Mouse (Mus musculus) MEL (cell line): ENCODE results near the gene Rpl6. TPM values are rescaled to one million over a fixed set of nuclear protein-coding genes. Genes with fewer than 3 reads are reported as not detected.

Source experiments
- DNase-seq: peaks from one replicate; pipeline ENCODE4 v3.0.0; 2011; ENCODE audit warnings: low read depth, low spot score
- H3K27ac ChIP-seq: 2 replicates; pipeline ENCODE4 v1.5.1; 2012; ENCODE audit warnings: low read depth, mild to moderate bottlenecking, control low read depth, low read length, moderate library complexity; ENCODE audit not compliant: control insufficient read depth
- H3K27me3 ChIP-seq, 2 experiments: fragments of 150-350 bp in 1 of 2; sonication (generic) in 1 of 2; 2 replicates each; pipeline ENCODE4 v1.6.1; 2012; ENCODE audit warnings: low read length in 2 of 2, mild to moderate bottlenecking in 2 of 2, improper control_type of control experiment in 1 of 2, moderate library complexity in 1 of 2; ENCODE audit not compliant: insufficient read depth in 2 of 2, control insufficient read depth in 1 of 2
- H3K36me3 ChIP-seq, 2 experiments: 2 replicates each; pipeline ENCODE4 v1.6.1; 2012 to 2014; ENCODE audit warnings: low read length in 2 of 2, improper control_type of control experiment in 1 of 2, inconsistent platforms in 1 of 2, mild to moderate bottlenecking in 1 of 2; ENCODE audit not compliant: insufficient read depth in 2 of 2, control insufficient read depth in 1 of 2
- H3K4me1 ChIP-seq, 2 experiments: fragments of 150-350 bp in 1 of 2; sonication (generic) in 1 of 2; 2 replicates each; pipeline ENCODE4 v1.6.1; 2012; ENCODE audit warnings: low read length in 2 of 2, improper control_type of control experiment in 1 of 2, mild to moderate bottlenecking in 1 of 2; ENCODE audit not compliant: insufficient read depth in 2 of 2, control insufficient read depth in 1 of 2
- H3K4me3 ChIP-seq, 2 experiments: fragments of 150-350 bp in 1 of 2; sonication (generic) in 1 of 2; 2 replicates each; pipeline ENCODE4 v1.5.1; 2012; ENCODE audit warnings: low read depth in 2 of 2, low read length in 2 of 2, mild to moderate bottlenecking in 2 of 2, moderate library complexity in 2 of 2, control low read depth in 1 of 2, improper control_type of control experiment in 1 of 2; ENCODE audit not compliant: control insufficient read depth in 1 of 2, insufficient read depth in 1 of 2
- H3K79me2 ChIP-seq: 2 replicates; pipeline ENCODE4 v1.6.1; 2012; ENCODE audit warnings: mild to moderate bottlenecking, low read length, moderate library complexity; ENCODE audit not compliant: control insufficient read depth, poor library complexity, insufficient read depth
- H3K9ac ChIP-seq: 2 replicates; pipeline ENCODE4 v1.6.1; 2012; ENCODE audit warnings: low read depth, mild to moderate bottlenecking, control low read depth, low read length, moderate library complexity; ENCODE audit not compliant: control insufficient read depth, poor library complexity, severe bottlenecking
- H3K9me3 ChIP-seq: fragments of 150-350 bp; sonication (generic); replicated peaks from 2 replicates; pipeline ENCODE4 v1.6.1; 2012; ENCODE audit warnings: mild to moderate bottlenecking, low read length, improper control_type of control experiment, moderate library complexity; ENCODE audit not compliant: insufficient read depth
- BHLHE40 ChIP-seq: IDR thresholded peaks from 2 replicates; pipeline ENCODE4 v1.6.1; 2012; ENCODE audit warnings: low read depth, mild to moderate bottlenecking, inconsistent platforms, low read length, improper control_type of control experiment, borderline replicate concordance
- CHD2 ChIP-seq: IDR thresholded peaks from 2 replicates; pipeline ENCODE4 v1.6.1; 2011; ENCODE audit warnings: low read length, improper control_type of control experiment
- ETS1 ChIP-seq: IDR thresholded peaks from 2 replicates; pipeline ENCODE4 v1.6.1; 2012; ENCODE audit warnings: low read depth, mild to moderate bottlenecking, inconsistent platforms, low read length, improper control_type of control experiment, moderate library complexity
- GATA1 ChIP-seq: IDR thresholded peaks from 2 replicates; pipeline ENCODE4 v1.6.1; 2011; ENCODE audit warnings: low read depth, low read length, improper control_type of control experiment
- MAX ChIP-seq: IDR thresholded peaks from 2 replicates; pipeline ENCODE4 v1.6.1; 2011; ENCODE audit warnings: low read length, improper control_type of control experiment
- MAZ ChIP-seq: IDR thresholded peaks from 2 replicates; pipeline ENCODE4 v1.6.1; 2012; ENCODE audit warnings: low read depth, mild to moderate bottlenecking, inconsistent platforms, low read length, improper control_type of control experiment
- MXI1 ChIP-seq: IDR thresholded peaks from 2 replicates; pipeline ENCODE4 v1.6.1; 2011; ENCODE audit warnings: mild to moderate bottlenecking, low read depth, low read length, improper control_type of control experiment
- MYB ChIP-seq: IDR thresholded peaks from 2 replicates; pipeline ENCODE4 v1.6.1; 2011; ENCODE audit warnings: mild to moderate bottlenecking, low read depth, low read length, improper control_type of control experiment
- POLR2A ChIP-seq, 2 experiments: IDR thresholded peaks; 2 replicates each; pipeline ENCODE4 v1.6.1; 2011 to 2012; ENCODE audit warnings: low read length in 2 of 2, mild to moderate bottlenecking in 2 of 2, control low read depth in 1 of 2, improper control_type of control experiment in 1 of 2, low read depth in 1 of 2, moderate library complexity in 1 of 2; ENCODE audit not compliant: control insufficient read depth in 1 of 2, insufficient read depth in 1 of 2, poor library complexity in 1 of 2
- RCOR1 ChIP-seq: IDR thresholded peaks from 2 replicates; pipeline ENCODE4 v1.6.1; 2012; ENCODE audit warnings: low read depth, mild to moderate bottlenecking, inconsistent platforms, low read length, improper control_type of control experiment
- SIN3A ChIP-seq: IDR thresholded peaks from 2 replicates; pipeline ENCODE4 v1.6.1; 2012; ENCODE audit warnings: low read length, improper control_type of control experiment, inconsistent platforms
- TAL1 ChIP-seq: IDR thresholded peaks from 2 replicates; pipeline ENCODE4 v1.6.1; 2012; ENCODE audit warnings: mild to moderate bottlenecking, inconsistent platforms, low read length, moderate library complexity, mixed read lengths
- TCF12 ChIP-seq: IDR thresholded peaks from 2 replicates; pipeline ENCODE4 v1.6.1; 2014; ENCODE audit warnings: low read depth, mild to moderate bottlenecking, inconsistent platforms, low read length, improper control_type of control experiment, moderate library complexity
- ZMIZ1 ChIP-seq: IDR thresholded peaks from 2 replicates; pipeline ENCODE4 v1.6.1; 2012; ENCODE audit warnings: low read depth, mild to moderate bottlenecking, inconsistent platforms, low read length, improper control_type of control experiment, moderate library complexity
- ZNF384 ChIP-seq: IDR thresholded peaks from 2 replicates; pipeline ENCODE4 v1.6.1; 2012; ENCODE audit warnings: low read depth, mild to moderate bottlenecking, inconsistent platforms, low read length, improper control_type of control experiment
- polyA plus RNA-seq, 2 experiments: library from polyadenylated mRNA; stranded (reverse) in 1 of 2; unstranded in 1 of 2; fragments of >175 nt in 1 of 2; fragments of >200 nt in 1 of 2; gene quantifications; 2 replicates each; pipeline versions ENCODE4 v1.2.1 to v1.2.4; 2012; ENCODE audit warnings: low replicate concordance in 2 of 2, low read depth in 1 of 2; ENCODE audit not compliant: insufficient read length in 2 of 2, insufficient read depth in 1 of 2, missing spikeins in 1 of 2
- total RNA-seq: library from RNA; depleted of rRNA; stranded (reverse); fragments of 300-350 nt; gene quantifications from 2 replicates; pipeline ENCODE4 v1.2.3, GENCODE M21; 2012

Rpl6 gene
- total and polyA plus RNA-seq, 3 experiments = 850 to 2,901 (median 2,779) TPM

GRCm38 (mm10) chr5:121206540-121206939, 2.3 kb downstream of the Rpl6 start:
- Histone ChIP-seq H3K27me3 (no peaks in the 10 kb centered on the region), H3K9ac (peak overlapping the region; percentile 99), H3K79me2 (peaks cover 36% of the 10 kb centered on the region), H3K9me3 (no peaks in the 10 kb centered on the region), H3K4me3 (peak overlapping the region; percentile 69 to 93), H3K27ac (peak overlapping the region; percentile 43), H3K4me1 (peaks cover 2 to 14% of the 10 kb centered on the region in 2 experiments; a peak in 2 of 4 replicates), H3K36me3 (peaks cover 16 to 23% of the 10 kb centered on the region in 2 experiments)
- TF ChIP-seq MXI1 (0 out of 2 replicates have a peak, but pooled peaks have one; percentile 13), MAX (no peak), MYB (no peak), GATA1 (no peak), ZNF384 (no peak), ETS1 (no peak), POLR2A (IDR thresholded peaks at IDR 0.05; ENCODE audit: control insufficient read depth in 1 of 2, insufficient read depth in 1 of 2, low read depth in 1 of 2, low read length in 2 of 2, poor library complexity in 1 of 2) (0 out of 4 replicates have a peak, but pooled peaks of 1 of the 2 experiments have one; percentile 43)
- DNase-seq = peak; percentile 29

DNA sequence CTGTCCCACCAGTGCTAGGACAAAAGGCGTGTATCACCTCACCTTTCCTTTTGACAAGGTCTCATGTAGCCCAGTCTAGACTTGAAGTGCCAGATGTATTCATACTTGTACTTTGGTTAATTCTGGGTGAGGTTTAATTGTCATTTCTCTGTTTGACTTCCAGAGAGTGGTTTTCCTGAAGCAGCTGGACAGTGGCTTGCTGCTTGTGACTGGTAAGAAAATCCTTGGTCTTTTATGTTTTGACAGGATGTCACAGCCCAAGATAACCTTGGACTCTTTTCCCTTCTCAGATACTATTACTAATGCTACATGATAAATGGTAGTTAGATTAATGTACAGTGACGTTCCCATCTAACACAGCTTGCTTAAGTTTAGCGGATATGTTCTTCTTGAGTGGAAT, 2.7 kb downstream of the Rpl6 start:
- Histone ChIP-seq H3K4me1 (peaks cover 2 to 14% of the 10 kb centered on the region in 2 experiments; a peak in 2 of 4 replicates), H3K9ac (peak overlapping the region; percentile 99), H3K9me3 (no peaks in the 10 kb centered on the region), H3K79me2 (peaks cover 36% of the 10 kb centered on the region), H3K36me3 (peaks cover 16 to 23% of the 10 kb centered on the region in 2 experiments), H3K27me3 (no peaks in the 10 kb centered on the region), H3K27ac (0 out of 2 replicates have a peak overlapping the region, but pooled peaks have one; percentile 10), H3K4me3 (peak overlapping the region; percentile 36 to 93)
- TF ChIP-seq SIN3A (no peak), MAZ (no peak), BHLHE40 (no peak), ZMIZ1 (no peak), RCOR1 (no peak), ETS1 (no peak), CHD2 (no peak), TAL1 (no peak), MYB (no peak), GATA1 (no peak), TCF12 (no peak)
- DNase-seq = peak; percentile 16
